Mouse (Mus musculus) hindbrain, embryonic 16.5 days (tissue): Measurements from ENCODE around the gene Tekt4. TPM values are rescaled to one million over a fixed set of nuclear protein-coding genes. Genes with fewer than 3 reads are reported as not detected.

Source experiments
- polyA plus RNA-seq: library from polyadenylated mRNA; unstranded; fragments of >200 nt; fragmentation: Nextera tagmentation; extraction: Ambion mirVana; gene quantifications from 2 replicates; pipeline ENCODE4 v1.2.1, GENCODE M21; 2015

Tekt4 gene
- polyA plus RNA-seq, 1 experiment from 2014 or later, result 1.4 TPM

Other genes starting within 250 kb of the Tekt4 start
- 110 and 114 TPM in 2 replicates for gene Gnptg, start 214.5 kb upstream of the Tekt4 start, polyA plus RNA-seq
- 57.4 and 58.2 TPM in 2 replicates for gene Tsr3, start 214.4 kb upstream of the Tekt4 start, polyA plus RNA-seq
- gene Baiap3, start 198.3 kb upstream of the Tekt4 start, polyA plus RNA-seq, result 23.4 and 26.0 TPM in 2 replicates
- gene Ube2i, start 180.0 kb upstream of the Tekt4 start, polyA plus RNA-seq, result 409 and 435 TPM in 2 replicates
- not detected in 2 replicates for gene Prss34, start 156.2 kb upstream of the Tekt4 start, polyA plus RNA-seq
- not detected in 2 replicates for gene Prss28, start 146.0 kb upstream of the Tekt4 start, polyA plus RNA-seq
- not detected in 2 replicates for gene Prss29, start 136.0 kb upstream of the Tekt4 start, polyA plus RNA-seq
- gene Tpsab1, start 109.1 kb upstream of the Tekt4 start, polyA plus RNA-seq, result not detected in 2 replicates
- gene Tpsb2, start 88.3 kb upstream of the Tekt4 start, polyA plus RNA-seq, result 0.19 and 2.1 TPM in 2 replicates
- 0.43 and 0.55 TPM in 2 replicates for gene Tpsg1, start 85.3 kb upstream of the Tekt4 start, polyA plus RNA-seq
- 5.9 and 6.2 TPM in 2 replicates for gene Cacna1h, start 20.8 kb upstream of the Tekt4 start, polyA plus RNA-seq
- gene Sstr5, start 42.7 kb downstream of the Tekt4 start, polyA plus RNA-seq, result 1.0 TPM in 2 replicates
- 24.2 and 25.1 TPM in 2 replicates for gene Sox8, start 116.1 kb downstream of the Tekt4 start, polyA plus RNA-seq
- 27.7 and 28.2 TPM in 2 replicates for gene Lmf1, start 124.5 kb downstream of the Tekt4 start, polyA plus RNA-seq